Mouse (Mus musculus) thymus, postnatal 36 days (tissue): ENCODE data around the gene Mettl18.
"Not testable (repeated sequence)": the region's sequence is repeated elsewhere in the genome, so short reads cannot be mapped to it uniquely, and the experiment has no call there.

Source experiments
- DNase-seq, 2 experiments: peaks; one replicate each; pipeline ENCODE4 v3.0.0; 2022; ENCODE audit warnings: mixed read lengths in 2 of 2

The Mettl18 gene

DNA sequence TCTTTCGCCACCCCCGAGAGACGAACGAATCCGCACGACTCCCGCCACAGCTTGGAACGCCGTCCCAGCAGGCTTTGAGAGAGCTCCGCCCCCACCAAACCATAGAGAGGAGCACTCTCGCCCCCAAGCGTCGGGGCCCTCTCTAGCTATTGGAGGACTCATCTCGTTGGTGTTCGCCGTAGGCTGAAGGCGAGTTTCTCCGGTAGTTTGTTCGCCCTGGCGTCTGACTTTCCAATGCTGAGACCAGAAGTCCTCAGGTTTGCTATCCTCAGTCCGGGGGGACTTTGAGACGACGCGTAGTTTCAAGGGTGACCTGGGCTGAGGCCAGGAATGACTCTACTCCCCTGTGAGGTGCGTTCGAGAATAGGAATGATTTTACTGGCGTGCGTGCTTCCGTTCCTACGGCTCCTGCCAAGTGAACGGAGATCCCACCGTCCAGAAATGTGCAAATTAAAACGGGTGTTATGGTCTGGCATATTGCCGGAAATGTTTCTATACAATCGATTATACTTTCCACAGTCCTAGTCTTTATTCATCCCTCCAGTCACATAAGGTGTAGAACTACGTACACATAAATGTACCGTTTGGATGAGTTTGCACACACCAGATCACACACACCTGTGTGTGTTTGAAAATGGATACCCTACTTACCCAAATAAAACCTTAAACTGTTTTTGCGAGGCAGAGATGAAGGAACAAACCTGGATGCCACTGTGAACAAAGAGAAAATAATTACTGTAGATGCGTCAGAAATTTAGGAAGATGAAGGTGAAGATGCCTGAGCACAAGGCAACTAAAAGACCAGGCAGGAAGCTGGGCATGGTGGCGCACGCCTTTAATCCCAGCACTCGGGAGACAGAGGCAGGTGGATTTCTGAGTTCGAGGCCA lies at the start of gene Mettl18, which contains the start of gene BC055324:
TSS of gene Mettl18 (plus strand) at position 169 of the 888 bp plus-strand sequence.
TSS of gene BC055324 (minus strand) at position 76 of the 888 bp plus-strand sequence.
- peak; percentile 87 to 89 for DNase-seq

DNA sequence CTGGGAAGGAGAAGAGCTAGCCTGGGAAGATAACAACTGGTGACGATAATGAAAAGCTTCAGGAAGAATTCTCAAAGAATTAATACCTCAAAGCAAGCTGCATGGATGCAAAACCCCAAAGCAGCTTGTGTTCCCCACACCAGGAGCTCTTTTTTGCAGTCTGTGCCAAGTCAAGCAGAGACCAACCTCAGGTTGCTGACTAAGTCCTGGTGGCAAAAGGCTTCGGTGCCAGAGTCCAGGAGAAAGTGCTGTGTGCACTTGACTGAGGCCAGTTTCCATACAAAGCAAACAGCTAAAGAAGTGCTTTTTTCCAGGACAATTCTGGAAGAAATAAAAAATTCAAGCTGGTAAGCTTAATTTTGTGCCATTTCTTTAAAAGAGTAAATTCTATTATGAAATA lies 41.3 kb upstream of the Mettl18 start:
- DNase-seq: no peak

DNA sequence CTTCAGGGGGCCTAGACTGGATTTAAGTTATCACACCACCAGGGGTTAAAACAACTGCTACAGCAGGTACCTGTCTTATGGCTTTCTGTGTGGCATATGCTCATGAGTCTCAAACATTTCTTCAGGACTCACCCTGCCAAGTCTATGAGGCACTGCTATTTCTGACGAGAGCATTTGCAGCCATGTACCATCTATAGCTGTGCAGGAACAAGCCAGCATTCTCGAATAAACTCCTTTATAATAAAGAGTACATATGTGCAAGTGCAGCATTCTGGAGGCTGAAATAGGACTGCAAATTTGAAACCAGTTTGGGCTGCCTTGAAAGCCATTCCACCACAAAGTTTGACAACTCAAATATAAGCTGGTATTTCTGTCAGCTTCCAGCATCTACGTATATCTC lies 36.7 kb upstream of the Mettl18 start:
- no peak for DNase-seq

DNA sequence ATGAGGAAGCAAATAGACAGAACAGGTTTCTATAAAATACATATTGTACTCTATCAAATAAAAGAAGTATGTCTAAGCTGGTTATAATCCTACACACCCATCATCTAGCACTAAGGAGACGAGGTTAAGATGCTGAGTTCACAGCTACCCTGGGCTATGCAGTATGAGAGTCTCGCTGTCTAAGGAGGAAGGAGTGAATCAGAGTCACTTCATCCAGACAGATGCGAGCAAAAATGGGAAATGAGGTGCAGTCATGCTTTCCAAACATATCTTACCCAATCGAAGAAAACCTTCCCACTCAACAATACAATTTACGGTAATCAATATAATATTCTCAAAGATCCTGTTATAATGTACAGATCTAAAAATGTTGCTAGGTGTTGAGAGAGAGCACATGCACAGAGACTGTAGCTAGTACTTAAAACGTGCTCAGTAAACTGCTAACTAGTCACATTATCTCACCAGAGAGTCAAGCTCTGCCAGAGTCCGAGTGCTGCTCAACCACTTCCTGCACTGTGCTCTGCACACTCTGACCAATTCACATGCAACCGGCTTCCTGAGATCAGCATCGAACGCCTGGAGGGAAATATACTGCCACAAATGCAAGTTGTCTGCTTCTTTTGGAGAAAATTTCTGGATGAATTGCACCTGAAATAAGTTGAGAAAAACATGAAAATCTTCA lies 30.5 kb upstream of the Mettl18 start:
- DNase-seq: no peak

DNA sequence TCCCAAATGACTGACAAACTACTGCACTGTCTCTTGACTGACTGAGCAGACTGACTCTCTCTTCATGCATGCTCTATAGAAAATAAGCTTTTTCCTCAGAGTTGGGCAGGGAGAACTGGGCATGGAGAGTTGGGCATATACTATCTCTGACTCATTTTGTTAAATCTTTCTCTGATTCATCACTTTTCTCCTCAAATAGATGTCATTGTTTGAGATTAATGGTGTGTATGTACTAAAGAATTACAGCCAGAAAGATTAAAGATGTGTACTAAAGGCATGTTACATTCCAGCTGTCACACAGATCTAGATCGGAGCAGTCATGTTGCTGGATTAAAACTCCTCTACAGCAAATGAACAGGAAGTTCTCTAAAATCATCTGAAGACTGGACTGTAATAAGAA lies 20.2 kb upstream of the Mettl18 start:
- DNase-seq: no peak

DNA sequence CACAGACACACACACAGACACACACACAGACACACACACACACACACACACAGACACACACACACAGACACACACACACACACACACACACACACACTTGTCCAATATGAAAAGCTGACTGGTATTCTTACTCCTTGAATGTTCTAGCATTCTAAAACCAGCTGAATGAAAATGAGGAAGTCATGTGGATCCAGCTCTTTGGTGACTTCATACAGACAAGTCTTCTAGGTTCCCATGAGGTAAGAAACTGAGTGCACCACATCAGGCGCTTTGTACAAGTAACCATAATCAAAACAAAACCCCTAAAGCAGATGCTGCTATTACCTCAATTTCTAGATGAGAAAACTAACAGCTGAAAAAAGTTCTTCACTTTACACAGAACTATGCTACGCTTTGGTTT lies 19.6 kb upstream of the Mettl18 start:
- no peak for DNase-seq

DNA sequence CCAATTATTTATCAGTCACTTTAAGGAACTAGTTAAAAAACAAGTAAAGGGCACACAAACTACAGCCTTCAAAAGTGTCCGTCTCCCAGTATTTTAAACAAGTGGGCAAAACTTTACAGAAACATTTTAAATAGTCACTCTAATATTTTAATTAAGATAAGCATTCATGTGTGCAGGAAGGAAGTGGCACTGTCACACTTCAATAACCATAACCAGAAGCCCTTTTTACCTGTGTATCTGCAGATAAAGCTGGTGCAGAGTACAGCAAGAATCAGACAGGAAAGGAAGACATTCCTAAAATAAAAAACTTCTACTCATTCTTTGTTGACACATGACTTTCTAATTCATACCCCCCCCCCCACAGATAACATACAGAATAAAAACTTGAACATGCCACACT lies 18.2 kb upstream of the Mettl18 start:
- no peak for DNase-seq

DNA sequence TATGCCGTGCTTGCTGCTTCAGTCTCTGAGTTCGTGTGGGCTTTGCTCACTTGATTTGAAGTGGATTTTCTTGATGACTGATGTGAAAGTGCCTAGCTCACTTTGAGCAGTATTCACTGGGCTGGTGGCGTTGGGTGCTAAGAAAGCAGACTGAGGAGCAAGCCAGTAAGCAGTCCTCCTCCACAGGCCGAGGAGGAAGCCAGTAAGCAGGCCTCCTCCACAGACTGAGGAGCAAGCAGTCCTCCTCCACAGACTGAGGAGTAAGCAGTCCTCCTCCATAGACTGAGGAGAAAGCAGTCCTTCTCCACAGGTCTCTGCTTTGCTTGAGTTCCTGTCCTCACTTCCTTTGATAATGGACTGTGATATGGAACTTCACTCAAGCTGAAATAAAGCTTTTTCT lies 2.3 kb upstream of the Mettl18 start:
- DNase-seq: no peak

DNA sequence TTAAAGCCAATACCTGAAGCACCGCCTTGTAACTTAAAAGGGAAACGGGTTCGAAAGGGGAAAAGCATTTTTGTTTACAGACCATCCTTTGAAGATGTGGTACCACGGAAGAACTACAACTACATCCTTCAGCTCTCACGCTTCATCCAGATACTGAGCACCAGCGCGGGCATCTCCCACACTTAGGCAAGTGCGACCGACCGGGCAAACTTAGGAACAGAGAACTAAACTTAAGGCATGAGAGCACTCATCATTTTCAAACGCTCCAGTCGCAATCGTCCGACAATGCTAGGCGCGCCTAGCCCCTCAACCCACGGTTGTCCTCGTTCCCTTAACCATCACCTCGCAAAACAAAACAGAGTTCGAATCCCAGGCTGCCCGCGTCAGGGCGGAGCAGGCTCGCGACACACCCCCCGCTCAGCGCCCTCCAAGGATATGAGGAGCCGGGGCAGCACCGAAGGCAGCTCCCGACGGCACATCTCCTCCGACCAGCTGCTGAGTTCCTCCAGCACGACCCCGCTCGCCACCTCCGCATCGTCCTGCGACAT lies 442 bp upstream of the Mettl18 start:
- no peak for DNase-seq

DNA sequence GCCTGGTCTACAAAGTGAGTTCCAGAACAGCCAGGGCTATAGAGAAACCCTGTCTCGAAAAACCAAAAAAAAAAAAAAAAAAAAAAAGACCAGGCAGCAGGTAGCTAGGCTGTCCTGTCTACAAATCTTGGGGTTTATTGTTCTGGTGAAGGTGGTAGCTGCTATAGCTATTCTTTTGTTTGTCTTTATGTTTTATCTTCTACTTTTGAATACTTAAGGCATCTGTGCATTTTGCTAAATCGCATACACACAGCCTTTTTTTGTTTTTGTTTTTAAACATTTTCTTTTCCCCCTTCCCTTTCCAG lies 872 bp downstream of the Mettl18 start:
- no peak for DNase-seq

DNA sequence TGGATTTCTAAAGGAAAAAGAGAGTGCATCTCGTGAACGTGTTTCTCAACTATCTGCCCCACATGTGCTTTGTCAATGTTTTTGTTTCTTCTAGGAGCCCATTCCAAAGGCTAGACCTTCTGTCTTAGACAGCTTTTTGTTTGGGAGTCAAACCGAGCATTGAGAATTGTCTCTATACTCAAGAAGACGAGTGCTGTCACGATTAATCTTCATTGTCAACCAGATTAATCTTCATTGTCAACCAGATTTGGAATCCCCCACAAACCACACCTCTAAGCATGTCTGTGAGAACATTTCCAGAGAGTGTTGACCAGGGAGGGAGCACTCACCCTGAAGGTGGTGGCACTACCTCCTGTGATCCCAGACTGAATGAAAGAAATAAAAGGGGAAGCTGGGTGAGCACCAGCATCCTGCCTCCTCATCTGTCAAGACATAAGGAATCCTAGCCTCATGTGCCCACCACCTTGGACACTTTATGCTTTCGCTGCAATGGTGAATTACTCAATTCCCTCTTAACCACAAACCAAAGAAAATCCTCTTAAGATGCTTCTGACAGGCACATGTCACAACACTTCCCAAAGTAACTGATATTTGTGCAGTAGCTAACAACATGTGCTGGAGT lies 7.3 kb downstream of the Mettl18 start:
- DNase-seq: no peak

DNA sequence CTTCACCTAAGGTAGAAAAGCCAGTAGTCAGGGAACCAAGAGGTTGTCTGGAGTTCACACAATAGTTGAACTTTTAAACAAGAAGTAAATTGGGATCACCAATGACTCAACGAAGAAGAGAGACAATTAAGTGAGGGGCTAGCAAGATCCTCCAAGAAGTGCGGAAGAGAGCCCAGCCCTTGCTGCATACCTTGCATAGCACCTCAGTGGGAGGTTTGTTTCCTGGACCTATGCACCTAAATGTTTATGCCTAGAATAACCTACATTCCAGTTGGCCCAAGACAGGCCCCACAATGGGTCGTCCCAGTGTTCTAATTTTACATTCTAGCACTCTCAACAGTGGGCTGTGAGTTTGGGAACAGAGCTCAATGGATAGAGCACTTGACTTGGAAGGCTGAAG lies 9.6 kb downstream of the Mettl18 start:
- DNase-seq: no peak

DNA sequence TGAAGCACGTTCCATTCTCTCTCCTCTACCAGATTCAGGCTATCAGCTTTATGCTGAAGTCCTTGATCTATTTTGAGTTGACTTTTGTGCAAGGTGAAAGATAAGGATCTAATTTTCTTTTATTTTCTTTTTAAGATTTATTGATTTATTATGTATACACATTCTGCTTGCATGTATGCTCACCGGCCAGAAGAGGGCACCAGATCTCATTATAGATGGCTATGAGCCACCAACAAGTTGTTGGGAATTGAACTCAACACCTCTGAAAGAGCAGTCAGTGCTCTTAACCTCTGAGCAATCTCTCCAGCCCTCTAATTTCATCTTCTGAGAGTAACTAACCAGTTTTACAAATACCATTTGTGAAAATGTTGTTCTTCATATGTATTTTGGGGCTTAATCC lies 14.5 kb downstream of the Mettl18 start:
- DNase-seq: peak; percentile 13 to 27

DNA sequence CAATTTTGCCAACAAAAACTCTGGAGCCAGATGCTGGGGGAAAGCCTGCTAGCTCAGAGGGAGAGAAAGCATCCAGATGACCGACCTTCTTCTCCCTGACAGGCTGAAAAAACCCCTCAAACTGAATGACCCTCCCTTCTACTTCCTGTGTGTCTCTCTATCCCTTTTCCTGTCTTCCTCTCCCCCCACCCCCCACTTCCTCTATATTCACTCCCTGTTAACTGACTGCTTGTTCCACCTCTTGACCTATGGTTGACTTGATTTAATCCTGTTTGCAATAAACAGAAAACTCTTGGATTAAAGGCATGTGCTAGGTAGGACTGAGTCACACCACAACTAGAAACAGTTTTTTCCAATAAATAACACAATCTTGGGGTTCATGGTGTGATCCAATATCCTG lies 19.9 kb downstream of the Mettl18 start:
- no peak for DNase-seq

DNA sequence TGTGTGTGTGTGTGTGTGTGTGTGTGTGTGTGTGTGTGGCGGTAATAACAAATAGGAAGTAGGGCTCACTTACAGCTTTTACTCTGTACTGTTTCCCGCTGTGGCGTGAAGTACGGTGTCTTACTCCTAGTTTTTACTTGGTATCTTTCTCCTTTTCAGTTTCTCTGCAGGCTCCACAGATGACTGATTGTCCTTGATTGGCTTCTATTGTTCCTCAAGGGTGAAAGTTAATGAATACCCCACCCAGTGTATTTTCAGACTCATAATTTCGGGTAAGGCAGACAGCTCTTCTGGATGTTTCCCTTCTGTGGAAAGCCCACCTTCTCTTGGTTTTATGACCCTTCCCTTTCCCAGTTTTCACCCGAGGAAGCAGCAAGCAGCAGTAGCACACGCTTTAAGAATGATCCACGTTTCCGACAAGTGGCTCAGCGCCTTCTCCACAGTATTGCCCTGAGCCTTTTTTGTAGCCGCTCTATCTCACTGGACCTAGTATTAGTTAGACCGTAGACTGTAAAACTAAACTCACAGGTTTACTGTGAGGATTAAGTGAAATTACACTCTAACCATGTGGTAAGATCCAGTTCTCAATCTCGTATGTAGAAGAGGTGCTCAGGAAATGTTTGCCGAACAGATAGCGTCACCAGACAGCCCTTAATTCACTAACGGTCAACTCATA lies 23.7 kb downstream of the Mettl18 start:
- no peak for DNase-seq

DNA sequence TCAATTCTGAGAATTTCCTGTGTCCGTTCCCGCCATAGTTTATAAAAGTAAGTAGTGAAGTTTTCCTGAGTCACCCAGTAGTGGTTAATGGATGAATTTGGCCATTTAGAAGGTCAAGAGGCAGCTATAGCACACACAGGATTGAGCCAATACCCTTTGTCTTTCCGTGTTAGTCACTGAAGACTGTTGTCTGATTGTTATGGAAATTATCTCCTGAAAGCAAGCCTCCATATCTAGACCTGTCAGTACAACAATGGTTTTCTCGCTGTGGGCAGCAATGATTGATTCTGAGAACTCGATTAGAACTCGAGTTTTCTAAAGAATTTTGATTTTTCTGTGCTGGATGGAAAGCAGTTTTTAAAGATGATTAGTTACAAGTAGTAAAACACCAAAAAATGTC lies 25.1 kb downstream of the Mettl18 start:
- no peak for DNase-seq

DNA sequence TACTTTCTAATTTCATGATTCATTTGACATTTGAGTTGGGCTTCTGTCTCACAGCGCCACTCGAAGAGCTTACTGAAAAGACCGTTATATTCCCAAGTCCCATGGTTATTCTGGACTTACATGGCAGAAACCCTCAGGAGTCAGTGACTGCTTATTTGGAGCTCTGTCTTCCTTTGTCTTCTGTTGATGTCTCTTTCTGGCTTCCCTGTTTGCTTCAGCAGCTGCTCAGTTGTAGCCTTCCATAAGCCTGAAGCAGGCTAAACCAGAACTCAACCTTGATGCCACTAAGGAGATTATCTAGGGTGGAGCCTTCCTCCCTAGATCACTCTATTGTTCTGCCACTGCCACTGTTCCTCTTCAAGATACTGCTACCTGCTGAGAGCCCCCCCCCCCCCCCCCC lies 26.1 kb downstream of the Mettl18 start:
- DNase-seq: not testable (repeated sequence)

DNA sequence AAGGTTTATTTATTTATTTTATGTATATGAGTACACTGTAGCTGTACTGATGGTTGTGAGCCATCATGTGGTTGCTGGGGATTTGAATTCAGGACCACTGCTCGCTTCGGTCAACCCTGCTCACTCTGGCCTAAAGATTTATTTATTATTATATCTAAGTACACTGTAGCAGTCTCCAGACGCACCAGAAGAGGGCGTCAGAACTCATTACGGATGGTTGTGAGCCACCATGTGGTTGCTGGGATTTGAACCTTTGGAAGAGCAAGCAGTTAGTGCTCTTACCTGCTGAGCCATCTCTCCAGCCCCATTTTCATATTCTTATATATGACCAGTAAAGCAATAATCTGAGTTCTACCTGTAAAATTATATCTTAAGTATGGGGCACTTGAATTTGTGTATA lies 27.4 kb downstream of the Mettl18 start:
- DNase-seq: not testable (repeated sequence)

DNA sequence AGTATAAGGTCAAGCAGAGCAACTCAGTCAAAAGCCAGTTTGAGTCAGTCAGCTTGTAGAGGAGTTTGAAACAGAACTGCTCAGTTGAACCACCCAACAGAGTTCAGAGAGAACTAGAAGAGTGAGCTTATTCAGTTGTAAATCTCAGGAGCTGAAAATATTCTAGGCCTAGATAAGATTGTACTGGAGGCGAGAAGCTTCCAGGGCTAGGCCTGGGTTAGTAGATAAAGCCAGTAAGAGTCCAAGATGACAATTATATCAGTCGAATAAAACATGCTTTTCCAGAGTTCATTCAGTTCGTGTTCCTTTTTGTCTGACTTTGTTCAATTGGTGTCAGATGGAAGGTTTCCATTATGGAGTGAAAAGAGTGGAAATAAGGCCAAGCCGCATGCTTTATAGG lies 31.0 kb downstream of the Mettl18 start:
- no peak for DNase-seq

DNA sequence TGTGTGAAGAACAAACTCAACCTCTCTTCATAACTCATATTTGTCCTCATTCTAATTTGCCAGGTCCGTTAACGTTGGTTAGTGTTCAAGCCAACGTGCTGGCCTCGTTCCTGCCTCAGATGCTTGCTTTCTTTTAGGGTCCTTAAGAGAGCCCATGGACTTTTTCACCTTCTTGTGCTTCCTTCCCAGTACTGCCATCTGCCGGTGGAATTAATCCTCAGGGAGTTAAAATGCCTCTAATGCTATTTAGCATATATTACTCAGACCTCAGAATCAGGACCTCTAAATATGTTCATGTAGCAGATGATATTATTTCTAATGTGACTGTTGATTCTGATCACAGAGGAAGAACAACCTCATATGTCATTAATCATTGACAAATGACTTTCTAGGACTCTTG lies 32.7 kb downstream of the Mettl18 start:
- peak; percentile 12 to 39 for DNase-seq

DNA sequence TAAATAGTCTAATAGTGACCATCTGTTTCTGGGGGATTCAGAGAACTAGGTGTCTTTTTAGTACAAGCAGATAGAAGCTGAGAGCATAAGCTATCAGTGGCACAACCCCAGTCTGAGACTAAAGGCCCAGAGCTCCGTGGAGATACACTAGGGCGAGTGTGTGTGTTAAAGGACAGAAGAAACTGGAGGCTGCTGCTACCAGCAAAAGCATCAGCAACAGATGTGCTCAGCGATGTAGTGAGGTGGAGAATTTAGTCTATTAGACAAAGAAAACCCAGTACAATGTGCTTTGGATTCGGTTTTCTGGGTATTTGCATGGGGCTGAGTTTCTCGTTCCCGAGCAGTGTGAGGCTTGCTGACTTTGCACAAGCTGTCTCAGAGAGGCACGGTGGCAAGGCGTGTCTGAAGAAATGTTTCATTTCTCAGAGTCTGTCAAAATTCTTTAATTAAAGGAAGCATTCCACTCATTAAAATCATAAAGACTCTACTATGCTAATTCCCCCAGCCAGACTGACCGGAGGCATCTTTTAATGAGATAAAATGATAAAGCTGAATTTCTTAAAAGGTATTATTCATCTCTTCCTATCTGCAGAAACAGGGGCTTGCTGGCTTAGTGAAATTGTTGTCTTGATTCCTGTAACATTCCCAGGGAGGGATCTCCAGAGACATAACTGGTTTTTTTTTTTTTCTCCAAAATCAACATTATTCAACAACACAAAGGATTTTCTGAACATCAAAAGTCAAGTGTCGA lies 45.9 kb downstream of the Mettl18 start:
- no peak for DNase-seq

DNA sequence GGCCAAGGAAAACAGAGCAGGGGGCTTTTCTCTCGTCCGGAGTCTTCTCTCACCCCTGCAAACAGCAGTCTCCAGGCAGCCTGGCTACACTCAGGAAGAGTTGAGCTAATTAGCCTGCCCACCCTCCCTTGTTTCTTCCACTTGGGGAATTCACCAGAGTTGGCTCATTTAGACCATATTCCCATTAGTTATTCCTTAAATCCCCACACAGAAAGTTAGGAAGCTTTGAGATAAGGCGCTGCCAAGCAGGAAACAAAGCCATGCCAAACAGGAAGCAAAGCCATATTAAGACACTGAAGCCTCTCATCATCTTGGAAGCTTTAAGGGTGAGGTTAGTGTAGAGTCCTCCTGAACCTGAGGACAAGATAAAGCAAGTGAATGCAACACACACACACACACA lies 48.9 kb downstream of the Mettl18 start:
- DNase-seq: no peak
